Mouse (Mus musculus) kidney, adult 2 months (tissue): Measurements from ENCODE around the gene Cep95. TPM values are rescaled to one million over a fixed set of nuclear protein-coding genes. Genes with fewer than 3 reads are reported as not detected.

ENCODE experiments used
- DNase-seq: peaks from one replicate; pipeline ENCODE4 v3.0.0; 2021
- H3K27ac ChIP-seq: fragments of 200-500 bp; 2 replicates; pipeline ENCODE4 v1.5.1; 2012; ENCODE audit warnings: low read depth, low read length, control low read depth, inconsistent platforms; ENCODE audit not compliant: insufficient read depth
- H3K27me3 ChIP-seq: fragments of 200-500 bp; replicated peaks from 2 replicates; pipeline ENCODE4 v1.6.1; 2012; ENCODE audit warnings: mild to moderate bottlenecking, moderate library complexity, low read length, inconsistent platforms; ENCODE audit not compliant: control insufficient read depth, insufficient read depth
- H3K36me3 ChIP-seq: fragments of 200-500 bp; 2 replicates; pipeline ENCODE4 v1.6.1; 2012; ENCODE audit warnings: mild to moderate bottlenecking, moderate library complexity, low read length, inconsistent platforms; ENCODE audit not compliant: control insufficient read depth, insufficient read depth
- H3K4me1 ChIP-seq: fragments of 200-500 bp; 2 replicates; pipeline ENCODE4 v1.6.1; 2011; ENCODE audit warnings: low read length; ENCODE audit not compliant: control insufficient read depth, insufficient read depth
- H3K4me3 ChIP-seq: fragments of 200-500 bp; 2 replicates; pipeline ENCODE4 v1.5.1; 2011; ENCODE audit warnings: mild to moderate bottlenecking, low read depth, low read length, control low read depth; ENCODE audit not compliant: insufficient read depth
- CTCF ChIP-seq: fragments of 200-500 bp; conservative IDR thresholded peaks from 2 replicates; pipeline ENCODE4 v1.5.1; 2011; ENCODE audit warnings: low read depth, mild to moderate bottlenecking, control low read depth, low read length, moderate library complexity, mixed read lengths; ENCODE audit not compliant: insufficient read depth, insufficient read length
- POLR2A ChIP-seq: fragments of 200-500 bp; IDR thresholded peaks from one replicate; pipeline ENCODE4 v1.6.1; 2011; ENCODE audit warnings: low read depth, low read length, control low read depth
- WGBS: fragments of 180-500 bp; shearing (Covaris S2); methylation state at CpG from one replicate; pipeline ENCODE4 v1.1.7; 2018; 5-methylcytosine and 5-hydroxymethylcytosine counted together
- polyA plus RNA-seq: library from polyadenylated mRNA; depleted of rRNA; stranded (reverse); fragments of >200 nt; gene quantifications from 2 replicates; pipeline ENCODE4 v1.2.3, GENCODE M21; 2012

Cep95 gene
- polyA plus RNA-seq, 1 experiment = 3.6 TPM

DNA sequence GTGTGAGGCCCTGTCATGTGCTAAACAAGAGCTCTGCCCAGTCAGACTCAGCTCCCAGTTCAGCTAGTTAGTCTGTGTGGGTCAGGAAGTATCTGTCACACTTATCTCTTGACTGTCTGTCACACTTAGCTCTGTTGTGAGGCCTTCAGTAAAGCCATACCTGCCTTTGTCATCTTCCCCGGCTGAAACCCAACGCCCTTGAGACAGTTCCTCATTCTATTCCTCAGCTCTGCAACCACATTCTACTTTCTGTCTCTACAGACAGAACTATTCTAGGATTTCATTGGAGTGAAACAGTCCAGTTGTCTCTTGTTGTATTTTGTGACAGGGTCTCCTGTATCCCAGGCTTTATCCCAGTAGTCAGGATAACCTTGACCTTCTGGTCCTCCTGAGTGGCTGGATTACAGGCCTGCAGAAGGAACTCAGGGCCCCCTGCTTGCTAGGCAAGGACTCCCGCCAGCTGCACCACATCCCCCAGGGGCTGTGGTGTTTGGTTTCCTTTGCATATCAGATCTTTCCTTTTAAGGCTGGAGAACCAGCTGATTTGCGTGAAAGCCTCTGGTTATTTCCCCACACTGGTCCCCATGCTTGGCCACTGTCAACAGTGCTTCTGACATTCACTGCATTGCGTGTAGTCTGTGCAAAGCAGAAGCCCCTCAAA is 26.8 kb upstream of the Cep95 start:
- peak; percentile 41 for DNase-seq
- no peak for TF ChIP-seq POLR2A
- no peak for TF ChIP-seq CTCF
- no peaks in the 10 kb centered on the region for H3K4me1 ChIP-seq
- 0 out of 2 replicates have a peak overlapping the region, but pooled peaks have one; percentile 9 for H3K27ac ChIP-seq
- H3K36me3 ChIP-seq = peaks cover 3% of the 10 kb centered on the region
- H3K4me3 ChIP-seq = no peak overlapping the region
- H3K27me3 ChIP-seq = no peaks in the 10 kb centered on the region
- 51% methylated on average over 5 of the region's 5 CpGs for WGBS

DNA sequence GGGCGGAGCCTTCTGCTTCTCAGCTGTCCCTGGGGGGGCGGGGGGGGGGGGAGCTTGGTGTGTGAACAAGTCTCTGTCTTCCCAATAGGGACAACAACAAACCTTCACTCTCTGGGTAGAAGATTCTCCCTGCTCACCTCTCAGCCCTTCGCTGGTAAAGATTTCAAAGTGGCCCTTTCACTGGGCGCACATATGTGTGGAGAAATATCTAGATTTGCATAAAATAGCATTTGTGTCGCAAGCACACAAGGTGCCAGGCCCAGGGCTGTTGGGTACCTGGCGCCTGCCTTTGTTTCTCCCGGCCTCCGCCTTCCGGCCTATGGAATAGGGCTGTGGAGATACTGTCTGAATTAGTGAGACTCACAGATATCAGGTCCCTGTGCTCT is 26.3 kb upstream of the Cep95 start:
- no peak for TF ChIP-seq POLR2A
- TF ChIP-seq CTCF = no peak
- no peak for DNase-seq
- WGBS = 80% methylated on average over 9 of the region's 9 CpGs
- peak overlapping the region; percentile 7; the same call in 1 of the 2 replicates for H3K27ac ChIP-seq
- no peaks in the 10 kb centered on the region for H3K4me1 ChIP-seq
- no peak overlapping the region for H3K4me3 ChIP-seq
- H3K27me3 ChIP-seq = no peaks in the 10 kb centered on the region
- H3K36me3 ChIP-seq = peaks cover 3% of the 10 kb centered on the region

DNA sequence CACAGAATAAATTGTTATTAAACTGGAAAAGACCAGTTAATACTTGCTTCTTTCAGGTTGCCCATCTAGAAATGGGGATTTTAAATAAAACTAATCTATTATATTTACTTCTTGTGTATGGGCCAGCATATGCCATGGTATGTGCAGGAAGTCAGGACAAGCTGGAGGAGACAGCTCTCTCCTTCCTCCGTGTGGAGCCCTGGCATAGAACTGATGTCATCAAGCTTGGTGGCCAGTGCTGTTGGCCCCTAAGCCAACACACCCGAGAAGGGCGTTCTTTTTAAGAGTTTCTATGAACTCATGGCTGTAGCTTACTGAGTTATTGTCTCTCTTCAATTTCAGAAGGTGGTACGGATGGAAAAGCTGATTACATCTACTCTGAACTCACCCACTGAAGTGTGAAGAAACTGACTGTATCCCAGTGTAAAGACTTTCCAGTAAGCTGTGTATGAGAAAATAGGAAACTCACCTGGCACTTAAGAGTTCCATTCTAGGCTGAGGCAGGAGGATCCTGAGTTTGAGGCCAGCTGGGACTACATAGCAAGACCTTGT is 22.4 kb upstream of the Cep95 start:
- WGBS = 83% methylated on average over 4 of the region's 4 CpGs
- Histone ChIP-seq H3K4me3 (no peak overlapping the region), H3K4me1 (no peaks in the 10 kb centered on the region), H3K27me3 (no peaks in the 10 kb centered on the region), H3K27ac (no peak overlapping the region), H3K36me3 (peaks cover 13% of the 10 kb centered on the region)
- DNase-seq = no peak
- TF ChIP-seq POLR2A (no peak), CTCF (no peak)

DNA sequence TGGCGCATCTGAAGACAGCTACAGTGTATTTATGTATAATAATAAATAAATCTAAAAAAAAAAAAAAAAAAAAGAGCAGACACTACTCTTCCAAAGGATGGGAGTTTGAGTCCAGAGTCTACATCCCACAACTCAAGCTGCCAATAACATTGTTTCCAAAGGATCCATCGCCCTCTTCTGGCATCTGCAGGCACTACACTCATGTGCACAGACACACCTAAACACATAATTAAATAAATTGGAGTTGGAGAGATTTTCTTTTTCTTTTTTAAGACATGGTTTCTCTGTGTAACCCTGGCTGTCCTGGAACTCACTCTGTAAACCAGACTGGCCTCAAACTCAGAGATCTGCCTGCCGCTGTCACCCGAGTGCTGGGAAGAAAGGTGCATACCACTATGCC is 21.5 kb upstream of the Cep95 start:
- H3K36me3 ChIP-seq = peaks cover 17% of the 10 kb centered on the region
- H3K27me3 ChIP-seq = no peaks in the 10 kb centered on the region
- no peaks in the 10 kb centered on the region for H3K4me1 ChIP-seq
- H3K4me3 ChIP-seq = no peak overlapping the region
- DNase-seq = no peak
- WGBS = 94% methylated on average over 4 of the region's 4 CpGs
- H3K27ac ChIP-seq = no peak overlapping the region
- TF ChIP-seq CTCF = no peak
- no peak for TF ChIP-seq POLR2A

DNA sequence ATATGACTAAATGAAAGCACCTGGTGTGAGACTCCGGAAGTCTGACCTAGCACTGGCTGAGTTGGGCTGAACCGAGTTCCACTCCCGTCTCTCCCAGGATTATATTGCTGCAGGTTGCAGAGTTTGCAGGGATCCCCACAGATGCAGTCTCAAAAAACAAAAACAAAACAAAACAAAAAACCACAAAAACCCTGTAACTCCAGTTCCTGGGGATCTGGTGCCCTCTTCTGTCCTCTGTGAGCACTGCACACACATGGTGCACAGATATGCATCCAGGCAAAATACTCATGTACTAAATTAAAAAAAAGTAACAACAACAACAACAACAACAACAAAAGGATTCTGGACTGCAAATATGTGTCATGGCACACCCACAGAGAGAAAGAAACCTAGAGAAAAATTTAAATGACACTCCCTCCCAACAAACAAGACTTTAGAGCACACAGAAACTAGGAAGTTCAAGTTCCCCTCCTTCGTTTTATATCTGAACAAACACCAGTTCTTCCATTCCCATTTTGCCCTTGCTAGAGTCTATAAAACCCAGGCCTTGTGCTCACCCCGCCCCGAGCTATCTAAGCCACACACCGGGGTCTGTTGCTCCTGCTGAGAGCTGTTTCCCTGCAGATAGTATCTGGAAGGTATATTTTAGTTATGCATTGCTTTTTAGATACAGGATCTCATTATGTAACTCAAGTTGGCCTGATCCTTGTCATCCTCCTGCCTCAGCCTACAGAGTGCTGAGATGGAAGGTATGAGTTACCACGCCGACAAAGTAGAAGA is 18.7 kb upstream of the Cep95 start:
- WGBS = 97% methylated on average over 9 of the region's 9 CpGs
- peaks cover 20% of the 10 kb centered on the region for H3K36me3 ChIP-seq

DNA sequence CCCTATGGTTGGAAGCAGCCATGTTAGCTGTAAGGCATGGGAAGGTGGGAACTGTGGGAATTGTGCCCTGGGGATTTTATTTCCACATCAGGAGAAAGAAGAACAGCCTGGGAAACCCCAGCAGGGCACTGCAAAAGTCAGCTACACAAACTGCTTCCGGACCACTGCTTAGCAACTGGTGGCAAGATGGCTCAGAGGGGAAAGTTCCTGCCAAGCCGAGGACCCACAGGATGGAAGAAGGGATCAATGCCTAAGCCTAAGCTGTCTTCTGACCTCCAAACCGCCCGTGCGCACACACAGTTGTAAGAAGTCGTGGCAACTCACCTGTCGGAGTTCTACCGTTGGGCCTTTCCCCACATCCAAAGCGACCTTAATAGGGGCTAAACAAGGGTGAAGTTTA is 16.0 kb upstream of the Cep95 start:
- no peak for DNase-seq
- Histone ChIP-seq H3K4me1 (peaks cover 10% of the 10 kb centered on the region), H3K27ac (no peak overlapping the region), H3K4me3 (no peak overlapping the region), H3K27me3 (no peaks in the 10 kb centered on the region), H3K36me3 (peaks cover 17% of the 10 kb centered on the region)
- TF ChIP-seq CTCF = no peak
- no peak for TF ChIP-seq POLR2A
- 84% methylated on average over 9 of the region's 9 CpGs for WGBS

More for the DNA sequence above, 18.7 kb upstream of the Cep95 start:
- no peak for DNase-seq
- TF ChIP-seq POLR2A (no peak), CTCF (peak; percentile 46)
- Histone ChIP-seq H3K27ac (no peak overlapping the region), H3K4me3 (no peak overlapping the region), H3K4me1 (no peaks in the 10 kb centered on the region), H3K27me3 (no peaks in the 10 kb centered on the region)

DNA sequence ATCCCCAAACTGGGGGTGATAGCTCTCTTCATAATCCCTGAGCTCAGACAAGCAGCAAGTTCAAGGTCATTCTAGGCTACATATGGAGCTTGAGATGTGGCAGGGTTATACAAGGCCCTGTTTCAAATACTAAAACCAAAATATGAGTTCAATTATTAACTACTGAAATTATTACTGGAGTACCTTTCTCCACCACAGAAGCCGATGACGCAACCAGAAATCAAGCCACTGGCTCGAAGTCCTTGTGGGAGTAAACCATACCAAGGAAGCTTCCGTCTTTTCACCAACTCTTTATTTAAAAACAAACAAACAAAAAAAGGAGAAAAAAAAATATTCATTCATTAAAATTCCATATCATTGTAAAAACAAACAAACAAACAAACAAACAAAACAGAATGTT is 12.1 kb upstream of the Cep95 start:
- no peak overlapping the region for H3K4me3 ChIP-seq
- no peak for TF ChIP-seq POLR2A
- no peak for TF ChIP-seq CTCF
- peak overlapping the region; percentile 64; the same call in 1 of the 2 replicates for H3K27ac ChIP-seq
- peaks cover 13% of the 10 kb centered on the region for H3K4me1 ChIP-seq
- no peaks in the 10 kb centered on the region for H3K27me3 ChIP-seq
- H3K36me3 ChIP-seq = peaks cover 13% of the 10 kb centered on the region
- peak; percentile 74 for DNase-seq
- WGBS = 40% methylated on average over 4 of the region's 4 CpGs
